Mouse (Mus musculus) A20 (cell line): ENCODE measurements around the gene Zmiz1.
A peak's percentile ranks its signal among the peaks of the same experiment; 100 is the strongest.

Experiments
- DNase-seq: peaks from one replicate; pipeline ENCODE4 v3.0.0-alpha.2; 2011; ENCODE audit warnings: low read depth, low spot score

Zmiz1 gene

DNA sequence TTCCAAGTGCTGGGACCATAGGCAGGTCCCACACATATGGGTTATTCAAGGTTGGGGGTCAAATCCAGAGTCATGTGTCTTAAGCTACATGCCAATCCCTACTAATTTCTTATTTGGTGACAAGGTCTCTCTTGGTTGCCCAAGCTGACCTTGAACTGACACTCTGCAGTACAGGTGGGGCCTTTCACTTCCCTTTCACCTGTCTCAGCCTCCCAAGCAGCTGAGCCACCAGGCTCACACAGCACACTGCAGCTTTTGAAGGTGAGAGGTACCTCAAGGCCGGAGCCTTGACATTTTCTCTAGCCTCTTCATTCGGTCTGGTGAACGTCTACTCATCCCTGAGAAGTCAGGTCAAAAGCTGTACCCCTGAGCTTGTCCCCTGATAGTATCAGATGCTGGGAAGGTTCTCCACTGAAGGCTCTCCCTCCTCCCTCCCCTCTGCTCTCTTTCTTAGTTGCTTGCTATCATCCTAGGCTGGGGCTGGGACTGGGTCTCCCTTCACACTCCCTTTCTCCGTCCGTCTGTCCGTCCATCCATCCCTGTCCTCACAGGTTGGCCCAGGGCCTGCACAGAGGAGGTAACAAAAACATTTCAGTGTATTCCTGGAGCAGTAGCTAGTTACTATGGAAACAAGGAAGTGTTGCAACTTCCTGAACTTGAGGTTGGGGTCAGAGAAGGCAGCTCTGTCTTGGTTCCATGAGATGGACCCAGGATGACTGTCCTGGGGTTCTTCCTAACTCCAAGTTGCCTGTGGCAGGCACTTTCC, 13.3 kb downstream of the Zmiz1 start:
- peak; percentile 64 for DNase-seq

DNA sequence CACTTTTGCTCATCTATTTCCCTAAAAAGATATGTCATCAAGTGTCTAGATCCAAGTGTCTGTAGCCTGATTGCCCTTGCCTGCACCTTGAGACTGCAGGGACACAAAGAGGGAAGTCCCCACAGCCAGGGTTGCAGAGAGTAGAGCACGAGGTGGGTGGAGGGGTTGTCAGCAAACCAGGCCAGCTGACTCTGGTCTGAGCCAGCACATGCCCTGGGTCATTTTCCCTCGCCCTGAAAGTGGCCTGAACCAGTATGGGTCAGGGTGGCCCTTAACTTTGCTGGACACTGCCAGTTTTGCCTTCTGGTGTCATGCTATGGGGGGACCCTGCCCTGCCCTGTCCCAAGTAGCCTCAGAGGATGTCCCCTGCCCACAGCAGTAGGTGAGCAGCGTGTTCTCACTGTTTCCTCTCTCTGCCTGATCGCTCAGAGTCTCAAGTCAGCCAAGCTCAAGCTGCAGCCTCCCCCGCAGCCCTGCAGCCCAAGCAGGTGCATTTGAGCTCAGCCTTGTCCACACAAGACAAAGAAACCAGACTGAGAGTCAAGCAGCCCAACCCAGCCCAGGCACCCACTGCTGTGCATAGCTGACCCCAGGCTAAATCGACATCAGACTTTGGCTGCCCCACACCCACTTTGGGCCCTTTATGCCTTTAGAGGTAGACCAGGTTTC, 14.1 kb downstream of the Zmiz1 start:
- peak; percentile 73 for DNase-seq

DNA sequence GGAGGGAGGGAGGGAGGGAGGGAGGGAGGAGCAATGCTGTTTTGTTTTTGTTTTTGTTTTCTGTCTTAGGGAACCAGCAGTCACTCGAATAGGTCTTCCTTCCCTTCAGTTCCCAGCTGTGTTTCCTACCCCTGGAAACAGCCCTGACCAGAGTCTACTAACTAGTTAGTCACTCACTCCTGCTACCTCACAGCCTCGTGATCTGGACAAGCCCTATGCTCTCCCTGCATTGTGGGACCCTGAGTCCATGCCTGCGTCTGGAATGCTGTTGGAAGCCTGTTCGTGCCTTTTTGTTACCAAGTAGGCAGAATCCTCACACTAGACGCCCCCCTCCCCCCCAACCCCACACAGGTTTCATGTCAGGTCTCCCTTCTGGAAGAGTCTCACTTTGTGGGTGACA, 15.0 kb downstream of the Zmiz1 start:
- no peak for DNase-seq

DNA sequence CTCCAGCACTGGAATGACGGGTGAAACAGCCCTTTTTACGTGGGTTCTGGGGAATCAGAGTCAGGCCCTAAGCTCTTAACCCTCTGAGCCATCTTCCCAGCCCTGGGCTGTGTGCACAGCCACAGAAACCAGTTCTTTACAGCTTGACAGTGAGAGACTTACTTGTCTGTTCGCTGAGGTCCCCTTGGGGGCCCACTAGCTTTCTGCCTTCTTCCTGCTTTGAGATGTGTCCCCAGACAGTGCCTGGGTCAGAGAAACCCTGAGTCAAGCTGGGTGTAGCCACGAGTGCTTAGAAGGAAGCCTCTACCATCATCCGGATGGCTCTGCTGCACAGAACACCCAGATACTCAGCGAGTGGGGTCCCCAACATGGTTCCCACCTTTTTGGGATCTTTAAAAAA, 15.7 kb downstream of the Zmiz1 start:
- DNase-seq, result no peak

DNA sequence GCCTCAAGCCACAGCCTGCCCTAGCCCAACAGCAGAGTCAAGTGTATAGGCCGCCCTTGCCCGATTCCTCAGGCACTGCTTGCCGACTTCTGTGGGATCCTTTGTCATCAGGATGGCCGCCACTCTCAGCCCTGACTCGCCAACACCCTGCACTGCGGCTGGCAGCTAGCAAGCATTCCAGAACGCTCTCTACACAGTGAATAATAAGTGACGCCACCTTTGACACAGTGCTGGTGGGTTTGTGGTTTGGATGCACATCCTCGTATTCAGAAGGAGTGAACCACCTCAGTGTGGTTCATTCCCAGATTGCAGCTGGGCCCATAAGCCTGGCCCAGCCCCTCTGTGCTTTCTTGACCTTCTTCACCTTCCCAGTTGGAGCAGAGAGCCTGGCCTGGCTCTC, 17.1 kb downstream of the Zmiz1 start:
- DNase-seq, result no peak

DNA sequence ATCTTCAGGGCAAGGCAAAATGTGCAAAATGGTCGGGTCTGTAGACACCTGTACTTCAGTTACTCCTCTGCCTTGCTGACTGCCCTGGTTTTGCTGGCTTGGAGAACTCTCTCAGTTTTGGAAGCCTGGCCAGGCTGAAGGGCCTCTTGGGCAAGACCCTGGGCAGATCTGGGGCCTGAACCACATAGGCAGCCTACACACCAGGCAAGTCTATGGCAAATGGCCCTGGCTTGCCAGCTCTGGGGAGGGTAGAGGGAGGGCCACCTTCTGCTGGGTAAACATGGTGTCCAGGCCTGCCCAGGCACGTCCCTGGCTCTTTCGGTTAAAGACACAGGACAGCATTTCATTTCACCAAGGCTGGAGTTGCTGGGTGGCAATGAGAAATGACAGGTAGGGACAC, 17.5 kb downstream of the Zmiz1 start:
- DNase-seq, result no peak

DNA sequence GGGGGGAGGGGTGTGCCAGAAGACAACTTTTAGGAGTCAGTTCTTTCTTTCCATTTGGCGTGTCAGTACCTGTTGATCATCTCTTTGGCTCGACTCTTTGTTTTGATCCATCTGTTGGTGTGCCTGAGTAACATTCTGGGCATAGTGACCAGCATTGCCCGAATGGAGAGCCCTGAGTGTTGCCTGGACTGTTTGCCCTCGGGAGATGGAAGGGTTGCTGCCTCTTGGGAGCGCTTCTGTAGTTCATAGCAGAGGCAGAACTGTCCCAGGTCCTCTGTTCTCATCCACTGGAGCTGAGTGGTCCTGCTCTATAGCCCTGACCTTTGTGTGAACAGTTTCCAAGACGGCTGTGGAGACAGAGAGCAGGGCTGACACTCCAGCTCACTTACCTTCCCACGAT, 18.3 kb downstream of the Zmiz1 start:
- no peak for DNase-seq

DNA sequence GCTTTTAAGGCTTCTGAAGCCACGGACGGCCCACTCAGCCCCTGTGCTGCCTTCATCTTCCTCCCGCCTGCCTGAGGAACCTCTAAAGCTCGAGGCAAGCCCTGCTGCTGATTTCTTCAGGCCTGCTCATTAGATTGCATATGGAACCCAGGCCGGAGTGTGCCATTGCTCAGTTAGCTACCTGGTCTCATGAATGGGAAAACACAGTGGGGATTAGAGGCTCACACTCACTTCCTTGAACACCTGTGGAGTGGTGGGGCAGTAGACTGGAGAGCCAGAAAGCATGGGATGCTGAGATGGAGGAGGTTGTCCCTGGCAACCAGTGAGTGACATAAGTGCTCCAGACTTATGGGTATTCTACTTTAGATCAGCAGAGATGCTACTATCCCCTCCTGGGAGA, 19.3 kb downstream of the Zmiz1 start:
- DNase-seq, result no peak

DNA sequence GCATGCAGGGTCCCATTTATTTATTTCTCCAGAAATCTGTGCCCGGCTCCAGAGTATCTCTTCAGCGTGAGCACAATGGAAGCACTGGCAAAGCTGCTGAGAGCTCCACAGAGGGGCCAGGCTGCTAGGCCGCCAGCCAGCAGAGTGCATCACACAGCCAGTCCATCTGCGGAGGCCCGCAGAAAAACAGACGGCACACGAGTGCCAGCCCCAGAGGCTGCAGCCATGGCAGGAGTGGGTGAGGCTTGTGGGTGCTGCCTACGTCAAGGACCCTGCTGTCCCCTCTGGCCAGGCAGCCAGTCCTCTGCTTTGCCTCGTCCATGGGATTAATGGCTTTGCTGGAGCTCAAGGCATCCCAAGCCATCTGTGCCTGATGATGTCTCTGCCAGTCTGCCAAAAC, 19.8 kb downstream of the Zmiz1 start:
- no peak for DNase-seq

DNA sequence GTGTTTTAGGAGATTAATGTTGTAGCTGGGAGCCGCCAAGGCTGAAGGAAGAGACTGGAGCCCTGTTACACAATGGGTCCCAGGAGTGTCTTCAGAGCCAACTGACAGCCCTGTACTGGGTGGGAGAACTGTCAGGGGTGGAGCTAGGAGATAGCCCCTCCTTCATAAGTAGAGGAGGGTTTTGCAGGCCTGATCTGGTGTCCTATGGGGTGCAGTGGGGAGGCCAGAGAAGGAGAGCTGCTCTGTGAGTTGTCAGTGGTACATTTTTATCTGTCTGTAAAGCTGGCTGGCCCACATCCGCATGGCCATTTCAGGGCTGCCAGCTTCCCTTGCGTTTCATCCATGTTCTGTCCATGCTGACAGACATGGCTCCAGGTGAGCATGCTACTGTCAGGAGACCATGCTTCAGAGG, 20.9 kb downstream of the Zmiz1 start:
- DNase-seq, result no peak

DNA sequence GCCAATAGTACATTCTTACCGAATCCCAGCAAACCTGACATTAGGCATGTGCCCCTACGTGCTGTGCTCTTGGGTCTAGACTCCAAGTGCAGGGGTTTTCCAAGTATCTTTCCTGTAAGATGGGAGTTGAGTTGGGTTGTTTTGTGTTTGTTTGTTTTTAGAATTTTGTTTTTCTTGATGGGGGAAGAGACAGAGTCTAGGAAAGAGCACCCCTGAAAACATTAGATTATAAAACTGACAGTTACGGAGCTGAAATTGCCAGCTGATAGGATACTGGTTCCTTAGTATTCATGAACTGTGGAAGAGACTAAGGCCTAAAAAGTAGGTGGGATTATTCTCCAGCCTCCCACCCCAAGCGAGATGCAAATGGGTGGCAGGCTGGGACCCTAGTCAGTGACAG, 21.5 kb downstream of the Zmiz1 start:
- DNase-seq, result no peak

DNA sequence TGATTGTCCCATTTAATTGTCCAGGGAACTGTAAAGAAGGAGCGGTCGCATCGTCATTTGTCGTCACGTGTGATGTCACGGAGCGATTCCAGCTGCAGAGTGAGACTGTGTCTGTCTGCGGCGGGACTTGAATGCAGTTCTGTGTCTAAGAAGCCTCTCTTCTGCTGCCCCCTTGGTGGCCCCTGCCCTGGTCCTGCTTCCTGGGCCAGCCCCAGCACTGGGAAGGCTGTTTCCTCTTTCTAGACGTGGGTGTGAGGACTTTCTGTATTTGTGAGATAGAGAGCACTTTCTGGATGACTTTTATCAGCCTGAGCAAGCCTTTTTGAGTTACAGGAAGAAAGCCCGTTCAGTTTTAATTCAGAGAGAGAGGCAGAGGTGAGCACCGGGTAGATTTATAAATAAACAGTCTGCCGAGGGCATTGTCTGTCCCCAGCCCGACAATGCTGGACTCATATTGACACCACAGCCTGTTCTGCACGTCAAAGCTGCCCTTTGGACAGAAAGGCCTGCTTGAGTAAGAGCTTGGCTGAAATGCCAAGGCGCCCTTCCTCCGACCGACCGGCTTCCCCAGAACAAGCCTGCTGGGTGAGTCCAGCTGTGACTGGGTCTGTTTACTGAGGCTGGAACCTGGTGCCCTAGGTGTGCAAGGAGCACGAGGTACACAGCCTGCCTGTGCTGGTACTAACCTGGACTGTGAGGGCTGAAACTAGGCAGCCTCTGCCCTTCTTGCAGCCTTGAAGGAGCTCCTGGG, 22.1 kb downstream of the Zmiz1 start:
- peak; percentile 26 for DNase-seq

DNA sequence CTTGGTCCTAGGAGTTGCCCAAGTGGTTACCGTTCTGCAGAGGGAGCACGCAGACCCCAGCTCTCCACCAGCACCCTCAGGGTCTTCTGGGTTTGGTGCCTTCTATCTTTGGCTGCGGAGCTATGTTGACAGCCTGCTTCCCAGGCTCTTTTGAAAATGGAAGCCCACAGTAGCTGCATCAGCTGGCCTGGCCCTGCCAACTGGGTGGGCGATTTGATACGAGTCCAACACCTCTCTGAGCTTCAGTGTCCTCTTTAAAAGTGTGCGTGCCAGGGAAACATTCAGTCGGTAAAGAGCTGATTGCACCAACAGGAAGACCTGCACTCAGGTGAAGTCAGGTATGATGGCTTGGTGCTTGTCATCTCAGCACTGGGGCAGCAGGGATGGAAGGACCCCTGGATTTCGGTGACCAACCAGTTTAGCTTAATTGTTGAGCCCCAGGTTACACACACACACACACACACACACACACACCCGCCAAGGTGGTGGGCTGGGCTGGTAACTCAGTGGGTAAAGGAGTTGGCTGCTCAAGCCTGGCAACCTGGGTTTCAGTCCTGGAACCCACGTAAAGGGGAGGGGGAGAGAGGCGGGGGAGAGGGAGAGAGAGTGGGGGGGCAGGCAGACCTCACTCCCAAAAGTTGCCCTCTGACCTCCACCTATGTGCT, 22.8 kb downstream of the Zmiz1 start:
- no peak for DNase-seq

DNA sequence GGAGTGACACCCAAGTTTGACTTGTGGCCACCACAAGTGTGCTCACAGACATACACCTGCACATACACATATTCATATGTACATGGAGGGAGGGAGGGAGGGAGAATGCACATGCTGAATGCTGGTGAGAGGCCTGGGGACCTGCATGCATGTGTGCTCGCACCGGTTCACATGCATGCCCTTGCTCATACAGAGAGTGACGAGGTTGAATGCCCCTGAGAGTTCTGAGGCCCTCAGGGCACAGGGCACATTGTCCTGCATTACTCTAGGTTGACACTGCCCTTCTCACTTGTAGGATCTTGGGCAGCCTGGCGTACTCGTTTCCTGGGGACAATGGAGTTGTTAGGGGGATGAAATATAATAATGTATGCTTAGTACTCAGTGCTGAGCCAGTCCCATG, 23.4 kb downstream of the Zmiz1 start:
- DNase-seq, result no peak

DNA sequence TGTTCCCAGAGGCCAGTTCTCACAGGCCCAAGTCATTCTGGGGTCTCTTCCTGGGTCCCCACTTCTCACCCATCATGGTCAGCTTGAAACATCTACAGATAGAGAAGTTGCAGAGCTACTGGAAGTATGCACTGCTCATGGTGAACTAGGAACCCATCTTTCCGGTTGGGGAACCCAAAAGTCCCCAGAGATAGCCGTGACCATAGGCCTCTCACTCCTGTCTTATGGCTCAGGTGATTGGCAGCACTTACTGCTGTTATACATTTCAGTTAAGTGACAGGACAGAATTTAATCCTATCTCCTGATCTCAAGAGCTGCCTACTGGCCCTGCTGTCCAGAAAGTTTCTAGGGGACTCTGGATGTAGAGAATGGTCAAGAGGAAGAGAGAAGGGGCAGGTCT, 24.3 kb downstream of the Zmiz1 start:
- no peak for DNase-seq

DNA sequence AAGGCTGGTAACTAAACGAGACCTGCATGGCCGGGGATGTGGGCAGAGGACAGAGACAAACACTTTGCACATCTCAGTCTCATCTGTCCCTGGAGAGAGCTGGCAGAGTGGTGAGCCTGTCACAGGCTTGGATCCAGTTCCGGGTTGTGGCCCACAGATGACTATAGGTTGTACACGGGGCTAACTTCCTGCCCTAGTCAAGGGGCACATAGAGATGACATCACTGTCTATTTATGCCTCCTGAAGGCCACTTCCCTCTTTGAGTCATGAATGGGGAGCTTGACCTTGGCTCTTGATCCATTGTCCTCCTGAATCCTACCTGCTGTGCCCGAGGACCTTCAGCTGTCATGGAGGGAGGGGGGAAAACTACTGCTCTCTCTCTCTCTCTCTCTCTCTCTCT, 25.1 kb downstream of the Zmiz1 start:
- DNase-seq, result no peak

DNA sequence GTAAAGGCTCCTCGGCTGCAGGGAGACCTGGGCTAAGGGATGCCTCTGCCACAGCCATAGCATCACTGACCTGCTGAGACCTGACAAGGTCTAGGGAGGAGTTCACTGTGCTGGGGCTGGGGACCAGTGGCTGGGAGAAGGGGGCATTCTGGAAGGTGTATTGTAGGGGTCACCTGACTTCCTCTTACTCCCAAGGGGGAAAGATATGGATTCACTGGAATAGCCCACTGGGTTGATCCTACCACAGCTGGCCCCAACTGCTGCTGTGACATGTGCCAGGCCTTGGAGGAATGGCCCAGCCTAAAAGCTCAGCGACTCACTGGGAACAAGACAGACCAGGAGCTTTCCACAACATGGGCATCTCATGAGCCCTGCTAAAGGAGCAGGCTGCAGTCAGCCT, 27.2 kb downstream of the Zmiz1 start:
- no peak for DNase-seq

DNA sequence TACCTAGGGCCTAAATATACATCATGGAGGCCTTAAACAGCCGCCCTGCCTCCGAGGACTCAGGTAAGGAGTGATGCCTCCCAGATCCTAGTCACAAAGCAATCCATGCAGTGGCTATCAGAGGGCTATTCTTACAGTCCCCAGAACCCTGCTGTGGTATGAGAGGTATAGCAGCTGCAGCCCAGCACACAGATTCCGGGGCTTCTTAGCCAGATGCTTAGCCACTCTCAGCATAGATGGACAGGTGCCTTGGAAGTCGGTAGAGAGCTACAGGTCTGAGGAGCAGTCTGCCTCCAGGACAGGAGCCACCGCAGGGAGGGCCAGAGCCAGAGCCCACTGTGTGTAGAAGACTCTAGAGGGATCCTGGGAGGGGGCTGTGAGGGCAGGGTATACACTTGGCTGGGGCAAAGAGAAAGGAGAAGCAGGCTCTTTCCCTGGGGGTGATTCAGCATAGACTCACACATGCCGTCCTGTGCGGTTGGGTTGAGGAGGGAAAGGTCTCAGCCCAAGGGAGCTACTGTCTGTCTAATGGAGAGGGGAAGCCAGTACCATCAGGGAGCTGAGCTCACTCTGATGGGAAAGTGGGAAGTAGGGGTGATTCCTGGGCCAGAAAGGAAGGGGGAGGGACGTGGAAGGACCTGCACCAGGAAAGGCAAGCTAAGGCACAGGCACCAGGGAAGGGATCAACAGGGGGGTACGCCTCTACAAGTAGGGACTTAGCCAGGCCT, 27.9 kb downstream of the Zmiz1 start:
- DNase-seq, result no peak

DNA sequence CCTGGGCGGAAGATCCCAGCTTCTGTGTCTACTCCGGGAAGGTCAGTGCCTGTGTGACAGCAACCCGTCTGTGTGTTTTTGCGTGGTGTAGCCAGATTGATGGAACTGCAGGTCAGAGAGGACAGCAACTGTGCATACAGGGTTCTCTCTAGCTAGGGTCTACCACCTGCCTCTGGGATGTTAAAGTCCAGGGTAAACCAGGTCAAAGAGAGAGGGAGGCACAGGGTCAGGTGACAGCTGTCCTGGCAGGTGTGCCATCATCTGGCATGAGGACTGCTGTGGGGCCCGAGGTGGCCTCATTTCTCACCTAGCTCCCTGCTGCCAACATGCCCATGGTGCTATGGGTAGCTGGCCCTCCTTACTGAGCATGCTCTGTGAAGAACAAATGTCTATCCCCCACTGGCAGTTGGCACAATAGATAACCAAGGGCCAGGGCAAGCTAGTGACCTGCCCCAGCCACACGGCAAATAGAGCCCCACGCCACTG, 28.5 kb downstream of the Zmiz1 start:
- no peak for DNase-seq

DNA sequence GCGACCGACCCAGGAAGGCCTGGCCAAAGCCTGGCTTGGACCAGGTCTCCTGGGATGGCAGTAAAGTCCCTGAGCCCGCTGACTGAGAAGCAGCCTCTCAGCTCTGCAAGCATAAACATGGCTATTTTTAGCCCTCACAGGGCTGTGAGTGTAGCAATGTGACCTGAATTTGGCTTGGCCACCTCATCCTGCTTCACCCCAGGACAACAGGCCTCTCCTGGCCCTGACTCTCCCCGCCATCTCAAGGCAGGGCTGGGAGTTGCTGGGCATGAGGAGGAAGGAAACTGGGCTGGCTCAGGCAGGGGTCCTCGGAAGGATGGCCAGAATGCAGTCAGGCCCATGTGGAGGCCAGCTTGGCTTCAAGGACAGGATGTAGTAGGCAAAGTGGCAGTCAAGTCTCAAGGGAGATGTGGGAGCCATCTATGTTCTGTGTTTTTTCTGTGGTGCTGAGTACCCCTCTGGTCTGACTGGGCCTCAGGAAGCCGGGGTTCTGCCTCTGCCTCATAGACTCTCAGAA, 29.2 kb downstream of the Zmiz1 start:
- DNase-seq, result no peak
